Mouse (Mus musculus) yolk sac, embryonic 10.5 days (tissue): ENCODE data around the gene Sp6.
A peak's percentile ranks its signal among the peaks of the same experiment; 100 is the strongest.

Source experiments
- DNase-seq: peaks from one replicate; pipeline ENCODE4 v3.0.0-alpha.2; 2017; ENCODE audit warnings: low spot score

The Sp6 gene

DNA sequence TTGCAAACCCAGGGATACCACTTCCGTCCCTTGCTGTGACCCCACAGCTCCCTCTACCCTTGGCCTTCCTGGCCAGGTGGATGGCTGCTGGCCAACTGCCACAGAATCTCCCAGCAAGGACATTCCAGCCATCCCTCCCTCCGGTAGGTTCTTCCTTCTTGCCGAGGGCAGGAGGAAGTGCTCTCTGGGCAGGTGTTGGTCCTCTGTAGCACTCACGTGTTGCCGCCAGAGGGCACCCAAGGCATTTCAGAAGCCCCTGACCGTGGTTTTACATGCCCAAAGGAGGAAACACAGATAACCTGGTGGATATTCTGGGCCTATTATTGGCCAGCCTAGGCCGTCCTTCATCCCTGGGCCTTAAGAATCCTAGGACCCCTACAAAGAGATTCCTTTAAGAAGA lies 30.8 kb upstream of the Sp6 start:
- DNase-seq = peak; percentile 68

DNA sequence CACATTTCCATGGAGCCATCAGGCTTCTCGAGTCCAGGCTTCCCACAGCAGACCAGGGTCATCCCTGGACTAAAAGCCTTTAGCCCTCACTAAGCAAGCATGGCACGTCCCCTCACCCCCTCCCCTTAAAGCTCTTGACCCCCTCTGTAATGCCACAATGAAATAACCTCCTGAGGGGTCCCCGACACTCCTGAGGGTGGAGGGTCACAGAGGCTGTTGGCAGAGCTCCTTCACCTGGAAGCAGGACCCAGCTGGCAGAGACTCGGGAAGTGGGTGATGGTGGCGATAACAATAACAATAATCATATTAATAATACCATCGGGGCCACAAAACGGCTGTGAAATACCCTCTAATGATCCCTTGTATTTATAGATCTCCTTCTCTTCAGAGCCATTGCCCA lies 30.3 kb upstream of the Sp6 start, which contains the start of gene Sp2:
Gene Sp2 (minus strand): TSS at position 101 of the 400 bp plus-strand sequence.
- DNase-seq = no peak

DNA sequence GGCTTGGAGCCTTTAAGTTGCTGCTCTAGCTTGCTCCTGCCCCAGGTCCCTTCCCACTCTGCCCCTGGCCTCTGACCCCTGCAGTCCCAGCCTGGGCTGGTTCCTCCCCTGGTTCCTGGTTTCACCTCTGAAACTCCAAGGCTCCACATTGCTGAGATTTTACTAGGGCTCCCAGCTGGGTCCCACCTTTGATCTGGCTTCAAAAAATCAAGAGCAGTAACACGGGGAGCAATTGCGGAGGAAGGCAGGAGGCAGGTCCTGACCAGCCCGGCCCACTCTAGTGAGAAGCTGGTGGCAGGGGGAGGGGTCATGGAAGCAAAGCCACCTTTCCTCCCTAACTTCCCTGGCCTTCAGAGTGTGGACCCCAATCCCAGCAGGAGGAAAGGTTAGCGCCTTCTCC lies 28.3 kb upstream of the Sp6 start:
- DNase-seq = no peak

DNA sequence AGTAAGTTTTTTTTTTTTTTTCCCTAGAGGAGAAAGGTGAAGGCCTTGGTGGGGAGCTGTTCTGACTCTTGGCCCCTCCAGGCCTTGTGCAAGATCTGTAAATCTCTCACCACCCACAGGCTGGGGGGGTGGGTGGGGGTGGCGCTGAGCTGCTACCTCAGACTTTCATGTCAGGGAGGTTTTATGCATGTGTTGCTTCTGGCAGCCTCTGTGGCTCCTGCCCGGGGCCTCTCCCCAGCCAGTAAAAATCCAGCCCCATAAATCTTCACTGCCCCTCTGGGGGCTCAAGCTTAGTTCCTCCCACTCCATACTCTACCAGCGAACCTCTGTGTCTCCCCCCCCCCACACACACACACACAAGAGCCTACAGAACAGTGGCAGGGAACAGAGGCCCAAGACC lies 26.7 kb upstream of the Sp6 start:
- no peak for DNase-seq

DNA sequence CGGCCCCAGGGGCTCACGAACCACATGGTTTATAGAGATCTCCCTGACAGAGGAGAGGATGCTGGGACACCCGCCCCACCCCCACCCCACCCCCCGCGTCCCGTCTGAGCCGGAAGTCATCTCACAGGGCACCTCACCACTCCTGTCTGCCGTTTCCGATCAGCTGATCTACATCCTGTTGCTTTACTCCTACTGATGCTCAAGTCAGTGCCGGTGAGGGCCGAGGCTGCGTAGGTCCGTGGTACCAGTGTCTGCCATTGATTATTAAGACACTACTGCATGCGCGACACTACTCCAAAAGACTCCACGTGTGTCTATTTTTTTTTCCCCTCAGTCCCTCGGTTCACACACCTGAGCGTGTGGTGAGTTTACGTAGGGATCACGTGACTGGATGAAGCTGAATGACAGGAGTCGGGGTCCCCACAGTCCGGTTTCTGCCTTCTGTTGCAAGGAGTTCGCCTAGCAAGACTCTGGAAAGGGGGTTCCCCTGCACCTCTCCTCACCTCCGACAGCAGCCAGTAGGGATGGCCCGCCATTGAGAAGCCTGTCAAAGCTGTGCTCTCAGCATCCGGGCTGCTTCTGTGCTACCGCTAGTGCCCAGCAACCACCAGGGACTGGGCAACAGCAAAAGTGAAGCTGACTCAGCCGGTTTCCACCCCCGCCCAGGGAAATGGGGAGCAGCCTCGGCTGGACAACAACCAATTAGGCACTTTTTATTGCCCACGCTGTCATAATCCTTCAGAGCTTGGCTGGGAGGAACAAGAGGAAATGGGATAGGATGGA lies 25.1 kb upstream of the Sp6 start:
- no peak for DNase-seq

DNA sequence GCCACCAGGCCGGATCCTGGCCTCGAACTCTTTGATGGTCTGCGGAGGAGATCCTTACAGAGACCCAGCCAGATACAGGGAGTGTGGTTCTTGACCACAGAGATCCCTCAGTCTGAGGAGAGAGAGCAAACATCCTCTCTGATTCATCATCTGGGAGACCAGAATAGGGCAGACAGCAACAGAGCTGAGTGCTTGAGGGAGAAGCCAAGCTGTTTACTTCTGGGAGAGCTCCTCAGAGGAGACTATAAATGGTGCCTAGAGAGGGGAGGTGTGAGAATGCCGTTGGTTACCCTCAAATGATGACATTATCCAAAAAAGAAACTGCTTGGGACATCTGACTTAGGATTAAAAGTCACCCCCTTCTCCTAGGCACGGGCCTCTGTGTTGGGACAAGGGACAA lies 21.7 kb upstream of the Sp6 start:
- no peak for DNase-seq

DNA sequence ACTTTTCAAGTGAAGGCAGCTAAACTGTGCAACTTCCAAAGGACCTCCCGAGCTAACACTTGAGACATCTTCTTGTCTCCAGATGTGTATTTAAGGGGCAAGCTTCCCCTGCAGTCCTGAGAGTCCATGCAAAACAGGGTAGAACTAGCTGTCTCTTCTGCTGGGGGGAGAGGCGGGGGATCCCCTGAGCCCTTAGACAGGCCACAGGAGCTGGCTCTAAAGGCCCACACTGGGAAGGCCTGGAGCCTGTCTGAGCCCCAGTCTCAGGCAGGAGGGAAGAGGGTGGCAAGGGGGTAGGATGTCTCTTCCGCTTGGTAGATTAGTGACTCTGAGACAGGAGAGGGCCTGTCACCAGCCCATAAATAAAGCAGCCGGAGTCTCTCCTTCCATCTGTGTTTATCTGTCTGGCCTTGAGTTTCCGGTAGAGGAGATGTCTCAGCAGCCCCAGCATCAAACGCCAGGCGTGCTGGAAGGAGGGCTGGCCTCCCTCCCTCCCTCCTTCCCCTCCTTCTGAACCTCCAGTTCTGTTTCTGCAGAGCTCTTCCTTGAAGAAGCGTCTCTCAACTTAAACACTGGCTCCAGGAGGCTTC lies 20.4 kb upstream of the Sp6 start:
- DNase-seq = peak; percentile 69

DNA sequence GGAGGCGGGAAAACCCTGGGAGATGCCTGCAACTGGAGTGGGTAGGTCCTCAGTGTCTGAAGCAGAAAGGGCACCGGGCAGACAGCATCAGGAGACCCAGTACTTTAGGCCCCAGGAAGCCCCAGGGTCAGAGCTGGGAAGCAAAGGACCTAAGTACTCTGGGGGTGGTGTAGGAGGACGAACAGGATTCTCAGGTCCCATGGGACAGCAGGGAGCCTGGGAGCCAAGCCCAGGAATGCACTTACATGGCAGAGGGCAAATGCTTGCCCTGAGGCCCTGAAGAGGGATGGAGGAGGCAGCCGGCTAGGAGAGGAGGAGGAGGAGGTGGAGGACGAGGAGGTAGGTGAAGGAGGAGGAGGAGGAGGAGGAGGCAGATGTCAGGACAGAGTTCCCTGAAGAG lies 18.2 kb upstream of the Sp6 start:
- DNase-seq = no peak

DNA sequence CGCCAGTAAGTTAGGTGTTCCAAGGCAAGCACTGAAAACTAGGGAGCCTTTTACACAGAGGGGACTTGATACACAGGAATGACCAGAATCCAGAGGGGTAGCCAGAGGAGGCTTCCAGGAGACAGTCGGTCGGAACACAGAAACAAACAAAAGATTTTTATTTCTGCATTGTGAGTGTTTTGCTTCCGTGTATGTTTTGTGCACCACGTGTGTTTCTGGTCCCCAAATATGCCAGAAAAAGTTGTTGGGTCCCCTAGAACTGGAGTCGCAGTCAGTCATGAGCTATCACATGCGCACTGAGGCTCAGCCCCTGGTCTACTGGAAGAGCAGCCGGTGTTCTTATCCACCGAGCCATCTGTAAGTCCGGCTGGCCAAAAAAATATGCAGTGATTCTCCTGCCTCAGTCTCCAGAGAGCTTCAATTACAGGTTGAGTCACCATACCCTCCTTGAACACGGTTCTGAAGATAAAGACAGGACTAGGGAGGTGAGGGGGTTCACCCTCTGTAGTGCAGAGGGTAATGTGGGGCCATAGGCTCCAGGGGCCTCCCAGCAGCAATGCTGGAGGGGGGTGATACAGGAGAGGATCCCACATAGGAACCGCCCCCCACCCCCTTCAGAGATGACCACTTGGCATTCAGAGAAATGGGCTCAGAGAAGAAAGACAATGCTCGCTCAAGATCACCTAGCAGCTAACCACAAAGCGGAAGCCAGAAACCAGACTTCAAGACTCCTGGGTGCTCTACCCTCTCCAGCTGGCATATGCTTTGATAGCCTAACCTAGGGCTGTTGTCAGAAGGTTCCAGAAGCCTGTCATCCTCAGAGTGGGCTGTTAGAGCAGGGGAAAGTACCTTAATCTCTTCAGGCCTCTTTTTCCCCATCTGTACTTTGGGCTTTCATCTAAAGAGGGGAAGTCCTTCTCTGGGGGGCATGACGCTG lies 17.1 kb upstream of the Sp6 start:
- DNase-seq = no peak

DNA sequence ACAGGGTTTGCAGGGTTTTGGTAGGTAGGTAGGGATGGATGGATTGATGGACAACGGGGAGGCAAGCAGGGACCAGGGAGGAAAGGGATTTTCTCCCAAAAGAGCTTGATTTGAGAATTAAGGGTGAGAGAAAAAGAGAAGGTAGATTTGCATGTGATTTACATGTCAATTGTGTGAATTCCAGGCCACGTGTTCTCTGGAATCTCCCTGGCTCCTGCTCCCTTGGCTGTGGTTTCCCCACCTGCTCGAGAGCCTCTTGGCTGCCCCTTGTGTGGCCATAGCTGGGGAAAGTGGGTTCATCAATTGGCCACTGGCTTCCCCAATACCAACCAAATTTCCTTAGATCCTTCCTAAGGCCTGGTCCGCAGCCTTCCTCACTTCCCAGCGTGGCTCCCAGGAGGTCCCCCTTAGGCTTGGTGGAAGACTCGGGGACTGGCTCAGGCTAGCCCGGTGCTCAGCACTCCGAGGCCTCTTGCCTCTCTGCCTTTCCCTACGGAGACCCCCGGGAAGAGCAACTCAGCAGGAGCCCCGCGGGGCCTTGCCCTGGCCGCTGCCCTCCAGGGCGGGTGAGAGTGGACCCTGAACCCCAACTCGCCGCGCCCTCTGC lies 16.3 kb upstream of the Sp6 start:
- DNase-seq = no peak

DNA sequence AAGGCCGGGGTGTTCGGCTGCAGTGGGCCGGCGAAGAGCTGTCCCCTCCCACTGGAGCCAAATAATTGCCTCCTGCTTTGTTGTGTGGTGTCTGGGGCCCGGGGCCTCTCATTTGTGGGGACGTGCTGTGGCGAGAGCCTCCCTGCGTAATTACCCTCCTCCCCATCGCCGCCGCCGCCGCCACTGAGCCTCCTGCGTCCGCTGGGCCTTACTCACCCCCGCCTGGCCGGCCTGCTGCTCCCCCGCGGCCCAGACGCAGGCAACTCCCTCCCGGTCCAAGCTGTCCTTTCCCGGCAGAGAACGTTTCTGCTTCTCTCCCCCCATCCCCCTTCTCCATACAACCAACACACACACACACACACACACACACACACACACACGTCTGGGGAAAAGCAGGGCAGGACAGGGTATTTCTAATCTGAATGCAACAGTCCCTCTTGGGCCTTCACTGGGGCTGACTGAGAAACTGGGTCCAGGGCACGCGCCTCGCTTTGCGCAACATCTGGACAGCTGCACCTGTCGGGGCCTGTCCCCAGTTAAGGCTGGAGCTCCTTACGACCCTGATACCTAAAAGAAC lies 15.7 kb upstream of the Sp6 start:
- DNase-seq = no peak

DNA sequence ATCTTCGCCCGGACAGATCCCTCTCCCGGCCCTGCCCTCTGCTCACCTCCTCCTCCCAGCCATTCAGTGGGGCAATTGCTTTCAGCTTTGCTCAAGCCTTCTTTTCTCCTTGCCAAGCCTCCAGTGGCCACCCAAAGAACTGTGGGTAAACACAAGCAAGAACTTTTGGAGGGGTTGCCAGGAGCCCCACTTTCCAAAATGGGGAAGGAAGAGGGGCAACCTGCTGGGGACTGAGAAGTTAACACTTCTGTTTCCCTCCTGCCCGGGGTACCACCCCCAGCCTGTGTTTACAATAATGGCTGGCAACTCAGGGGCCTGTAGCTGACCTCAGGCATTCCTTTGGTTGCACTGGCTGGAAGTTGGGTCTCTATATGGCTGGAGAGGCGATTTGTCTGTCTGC lies 10.0 kb upstream of the Sp6 start:
- DNase-seq = no peak

DNA sequence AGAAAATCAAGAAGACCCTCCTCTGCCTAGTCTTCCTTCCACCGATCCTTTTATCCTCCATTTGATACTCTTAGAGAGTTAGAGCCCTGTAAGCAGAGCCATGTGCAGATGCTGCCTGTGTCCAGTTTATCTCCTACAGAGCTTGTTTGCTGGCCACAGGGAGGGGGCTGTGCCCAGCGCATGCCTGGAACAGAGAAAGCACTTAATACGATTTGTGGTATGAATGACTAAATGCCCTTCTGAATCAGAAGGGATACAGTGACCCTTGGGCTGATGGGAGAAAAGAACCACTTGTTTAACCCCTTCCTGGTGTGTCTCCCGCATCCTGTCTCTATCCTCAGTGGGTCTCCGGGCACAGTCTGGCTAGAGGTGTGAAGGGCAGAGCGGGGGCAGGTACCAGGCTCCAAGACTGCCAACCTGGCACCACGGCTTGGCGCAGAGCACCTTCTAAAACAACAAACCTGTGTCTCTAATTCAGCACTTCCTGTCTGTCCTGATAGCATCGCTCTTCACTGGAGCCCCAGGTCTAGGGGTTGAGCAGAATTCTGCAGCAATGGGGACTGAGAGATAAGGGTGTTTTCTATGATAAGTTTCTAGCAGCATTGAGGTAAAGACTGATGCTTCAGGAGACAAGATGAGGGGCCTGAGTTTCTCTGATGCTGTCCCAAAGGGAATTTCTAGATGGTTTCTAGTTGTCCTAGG lies 6.0 kb upstream of the Sp6 start:
- no peak for DNase-seq

DNA sequence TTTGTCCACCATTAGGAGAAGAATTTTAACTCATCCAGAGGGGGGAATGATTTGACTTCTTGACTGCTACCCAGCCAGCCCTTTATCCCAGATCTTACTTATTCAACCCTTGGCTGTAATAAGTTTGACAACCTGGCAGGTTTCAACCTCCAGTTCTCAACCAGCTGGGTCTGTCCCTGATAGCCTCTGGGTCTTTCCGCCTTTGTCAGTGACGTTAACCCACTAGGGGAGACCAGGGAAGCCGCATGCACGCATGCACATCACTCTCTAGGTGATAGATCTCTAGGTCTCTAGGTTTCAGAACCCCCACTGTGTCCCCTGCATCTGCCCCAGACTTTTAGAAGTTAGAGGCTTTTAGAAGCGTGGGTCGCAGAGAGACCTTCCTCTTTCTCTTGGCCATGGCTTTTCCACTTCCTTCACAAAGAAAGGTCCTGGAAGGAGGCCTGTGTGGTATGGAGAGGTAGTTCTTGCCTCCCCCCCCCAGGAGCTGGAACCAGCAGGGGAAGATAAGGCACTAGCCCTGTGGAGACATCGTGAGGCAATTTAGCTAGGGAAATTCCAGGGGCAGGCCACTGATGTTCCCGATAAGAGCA lies 3.9 kb upstream of the Sp6 start:
- DNase-seq = no peak

DNA sequence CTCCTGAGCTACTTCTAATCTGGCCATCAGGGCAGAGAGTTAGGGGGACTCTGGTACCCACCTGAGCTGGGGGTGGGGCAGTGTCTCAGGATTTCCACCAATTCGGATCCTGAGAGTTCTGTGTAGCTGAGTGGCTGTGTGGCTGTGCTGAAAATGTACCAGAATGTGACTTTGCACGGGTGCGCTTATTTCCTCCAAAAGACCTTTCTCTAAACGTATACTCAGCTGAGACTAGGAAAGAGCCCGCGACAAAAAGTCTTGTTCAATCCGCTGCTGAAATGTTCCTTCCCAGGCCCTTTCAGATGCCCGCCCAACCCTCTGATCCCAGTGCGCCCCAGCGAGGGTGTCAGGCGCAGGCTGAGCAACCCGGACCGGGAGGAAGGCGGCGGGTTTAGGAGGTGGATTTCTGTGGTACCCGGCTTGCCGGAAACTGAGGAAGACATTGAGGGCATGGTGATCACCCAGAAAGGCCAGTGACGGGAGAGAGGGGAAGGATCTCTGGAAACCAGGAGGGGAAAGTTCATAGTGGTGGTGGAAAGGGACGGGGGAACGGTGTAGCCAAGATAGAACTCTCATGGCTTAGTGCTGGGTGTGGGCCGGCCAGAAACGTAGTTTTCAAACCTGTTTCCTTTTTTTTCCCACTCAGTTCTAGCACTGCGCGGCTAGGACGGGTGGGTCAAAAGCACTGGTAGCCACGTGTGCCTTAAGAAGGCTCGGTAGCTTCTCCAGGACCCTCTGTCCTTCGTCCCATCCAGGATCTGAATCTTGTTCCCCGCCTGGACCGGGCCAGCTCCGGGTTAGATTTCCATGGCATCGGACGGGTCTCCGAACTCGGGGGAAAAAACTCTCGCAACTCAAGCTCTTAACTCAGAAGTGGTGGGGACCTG lies 4.7 kb downstream of the Sp6 start:
- DNase-seq = peak; percentile 13

DNA sequence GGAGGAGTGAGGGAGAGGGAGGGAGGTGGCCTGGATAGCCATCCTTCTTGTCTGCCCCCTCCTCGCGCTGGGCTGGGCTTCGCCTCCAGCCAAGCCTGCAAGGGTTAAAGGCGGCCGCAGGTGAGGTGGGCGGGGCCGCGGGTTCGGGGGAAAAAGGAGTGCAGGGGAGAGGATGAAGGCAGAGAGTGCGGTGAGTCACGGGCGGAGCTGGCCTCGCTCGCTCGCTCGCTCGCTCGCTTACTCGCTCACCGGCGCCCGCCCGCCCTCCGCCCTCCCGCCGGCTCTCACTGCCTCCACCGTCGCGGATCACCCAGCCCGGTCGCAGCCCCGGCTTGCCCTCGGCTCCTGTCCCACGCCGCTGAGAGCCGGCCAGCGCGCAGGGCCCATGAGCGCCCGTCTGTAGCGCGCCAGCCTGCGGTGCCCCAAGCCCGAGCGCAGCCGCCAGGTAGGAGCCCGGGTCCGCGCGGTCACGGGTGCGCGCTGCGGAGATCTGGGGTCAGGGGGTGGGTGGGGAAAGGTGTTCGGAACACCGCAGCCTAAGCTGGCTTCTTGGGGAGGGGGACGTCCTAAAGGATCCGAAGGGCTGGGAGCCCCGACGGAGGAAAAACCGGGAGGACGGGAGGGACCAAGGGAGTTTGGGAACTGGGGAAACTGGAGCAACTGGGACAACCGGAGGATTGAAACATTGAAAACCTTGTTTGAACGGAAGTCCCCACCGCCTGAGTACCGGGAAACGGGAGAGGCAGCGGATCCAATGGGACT lies 5.6 kb downstream of the Sp6 start:
- DNase-seq = peak; percentile 44

DNA sequence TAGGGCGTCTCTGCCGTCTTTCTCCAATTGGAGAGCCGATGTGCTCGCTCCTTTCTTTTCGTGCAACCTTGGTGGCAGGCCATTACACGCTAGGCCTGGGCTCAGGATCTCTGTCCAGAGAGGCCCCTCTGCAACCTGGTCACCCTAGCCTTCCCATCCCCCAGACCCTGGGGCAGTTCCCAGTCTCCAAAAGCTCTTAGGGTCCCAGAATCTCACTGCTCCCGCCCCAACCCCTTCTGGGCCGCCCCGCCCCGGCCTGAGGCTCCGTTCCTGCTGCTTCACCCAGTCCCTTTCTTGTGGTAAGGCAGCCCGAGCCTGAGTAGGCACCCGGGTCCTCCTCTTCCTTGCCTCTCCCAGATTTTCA lies 6.1 kb downstream of the Sp6 start:
- DNase-seq = no peak

DNA sequence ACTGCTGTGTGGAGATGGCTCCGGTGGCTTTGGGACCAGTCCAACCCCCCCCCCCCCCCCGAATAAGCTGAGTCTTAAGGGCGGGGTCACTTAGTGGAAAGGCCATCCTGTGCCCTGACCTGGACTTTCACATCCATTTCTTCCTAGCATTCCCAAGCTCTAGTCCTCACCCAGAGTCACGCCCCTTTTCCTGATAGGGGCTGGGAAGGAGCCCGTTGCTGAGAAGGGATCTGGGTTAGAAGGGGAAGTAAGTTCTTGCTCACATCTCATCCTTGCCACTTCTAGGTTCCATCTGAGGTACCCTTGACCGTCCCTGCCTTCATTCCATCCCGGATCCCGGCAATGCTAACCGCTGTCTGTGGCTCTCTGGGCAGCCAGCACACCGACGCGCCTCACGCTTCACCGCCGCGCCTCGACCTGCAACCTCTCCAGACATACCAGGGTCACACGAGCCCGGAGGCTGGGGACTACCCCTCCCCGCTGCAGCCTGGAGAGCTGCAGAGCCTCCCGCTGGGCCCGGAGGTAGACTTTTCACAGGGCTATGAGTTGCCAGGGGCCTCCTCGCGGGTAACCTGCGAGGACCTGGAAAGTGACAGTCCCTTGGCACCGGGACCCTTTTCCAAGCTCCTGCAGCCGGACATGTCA lies 8.0 kb downstream of the Sp6 start:
- DNase-seq = no peak
